Mouse (Mus musculus) forebrain, embryonic 11.5 days (tissue): ENCODE measurements around the gene Synj1. TPM values are rescaled to one million over a fixed set of nuclear protein-coding genes. Genes with fewer than 3 reads are reported as not detected.

Experiments
- ATAC-seq: fragments of 200-750 bp; cut with Nextera tagmentation; replicated peaks from 2 replicates; pipeline ENCODE4 v1.8.0; 2017; ENCODE audit warnings: moderate TSS enrichment; ENCODE audit not compliant: low FRiP score
- DNase-seq: peaks from one replicate; pipeline ENCODE4 v3.0.0-alpha.2; 2017; ENCODE audit warnings: low spot score
- H3K27ac ChIP-seq: fragments of 300-500 bp; sonication (generic); 2 replicates; pipeline ENCODE4 v1.5.1; 2014; ENCODE audit warnings: low read depth, low read length
- H3K27me3 ChIP-seq: fragments of 300-500 bp; sonication (generic); 2 replicates; pipeline ENCODE4 v1.6.1; 2014; ENCODE audit warnings: mild to moderate bottlenecking, low read length, mixed read lengths; ENCODE audit not compliant: control insufficient read depth, insufficient read depth
- H3K36me3 ChIP-seq: fragments of 300-500 bp; sonication (generic); 2 replicates; pipeline ENCODE4 v1.6.1; 2014; ENCODE audit warnings: mild to moderate bottlenecking, low read length, moderate library complexity, mixed read lengths; ENCODE audit not compliant: control insufficient read depth, insufficient read depth
- H3K4me1 ChIP-seq: fragments of 300-500 bp; sonication (generic); replicated peaks from 2 replicates; pipeline ENCODE4 v1.6.1; 2014; ENCODE audit warnings: low read length, mixed read lengths; ENCODE audit not compliant: control insufficient read depth, insufficient read depth
- H3K4me2 ChIP-seq: fragments of 300-500 bp; sonication (generic); 2 replicates; pipeline ENCODE4 v1.6.1; 2014; ENCODE audit warnings: low read depth, mild to moderate bottlenecking, low read length, moderate library complexity, mixed read lengths; ENCODE audit not compliant: severe bottlenecking
- H3K4me3 ChIP-seq: fragments of 300-500 bp; sonication (generic); 2 replicates; pipeline ENCODE4 v1.5.1; 2014; ENCODE audit warnings: low read depth, low read length
- H3K9ac ChIP-seq: fragments of 300-500 bp; sonication (generic); 2 replicates; pipeline ENCODE4 v1.6.1; 2014; ENCODE audit warnings: low read length
- H3K9me3 ChIP-seq: fragments of 300-500 bp; sonication (generic); 2 replicates; pipeline ENCODE4 v1.6.1; 2016; ENCODE audit warnings: low read length, mixed read lengths; ENCODE audit not compliant: control insufficient read depth
- WGBS: fragments of 180-500 bp; shearing (Covaris S2); extraction: QIAGEN DNeasy Blood & Tissue Kit; methylation state at CpG from one replicate; pipeline ENCODE4 v1.1.7; 2014; 5-methylcytosine and 5-hydroxymethylcytosine counted together
- polyA plus RNA-seq: library from polyadenylated mRNA; unstranded; fragments of >200 nt; fragmentation: Nextera tagmentation; extraction: Ambion mirVana; gene quantifications from 2 replicates; pipeline ENCODE4 v1.2.1, GENCODE M21; 2014

Gene Synj1
- polyA plus RNA-seq = 25.2 and 26.1 TPM in 2 replicates

GRCm38 (mm10) chr16:91011021-91011683 is at the start of gene Synj1:
Gene Synj1, minus strand, starts transcription at chr16:91011308.
- H3K27ac ChIP-seq = peak within 1 kb of the TSS; percentile 69
- H3K4me1 ChIP-seq = no peaks in the 10 kb centered on the region; the same call in 1 of the 2 replicates
- no peaks in the 10 kb centered on the region for H3K9me3 ChIP-seq
- peak within 1 kb of the TSS; percentile 91 for H3K4me3 ChIP-seq
- DNase-seq (peak; percentile 95), ATAC-seq (peak; percentile 95)
- under 1% methylated on average over 58 of the region's 66 CpGs for WGBS
- peak within 1 kb of the TSS; percentile 72 for H3K4me2 ChIP-seq
- no peaks in the 10 kb centered on the region; the same call in 1 of the 2 replicates for H3K36me3 ChIP-seq
- H3K27me3 ChIP-seq = no peaks in the 10 kb centered on the region
- H3K9ac ChIP-seq = peak within 1 kb of the TSS; percentile 82

GRCm38 (mm10) chr16:91057741-91058140 is 46.6 kb upstream of the Synj1 start:
- peak; percentile 43 for DNase-seq
- Histone ChIP-seq H3K4me3 (no peak overlapping the region), H3K9ac (no peak overlapping the region), H3K27ac (no peak overlapping the region), H3K36me3 (no peaks in the 10 kb centered on the region), H3K9me3 (no peaks in the 10 kb centered on the region), H3K27me3 (no peaks in the 10 kb centered on the region), H3K4me2 (no peak overlapping the region), H3K4me1 (no peaks in the 10 kb centered on the region)
- no peak for ATAC-seq
- 75% methylated on average over 6 of the region's 6 CpGs for WGBS

GRCm38 (mm10) chr16:91057261-91057660 is 46.2 kb upstream of the Synj1 start:
- Histone ChIP-seq H3K9ac (no peak overlapping the region), H3K36me3 (no peaks in the 10 kb centered on the region), H3K4me2 (no peak overlapping the region), H3K27me3 (no peaks in the 10 kb centered on the region), H3K4me3 (no peak overlapping the region), H3K9me3 (no peaks in the 10 kb centered on the region), H3K27ac (no peak overlapping the region), H3K4me1 (no peaks in the 10 kb centered on the region)
- DNase-seq (no peak), ATAC-seq (no peak)
- 92% methylated on average over 4 of the region's 4 CpGs for WGBS

- H3K27me3 ChIP-seq = no peaks in the 10 kb centered on the region
- no peak overlapping the region for H3K4me2 ChIP-seq
- 58% methylated on average over 16 of the region's 16 CpGs for WGBS
- H3K9ac ChIP-seq = no peak overlapping the region
- H3K36me3 ChIP-seq = no peaks in the 10 kb centered on the region
- DNase-seq (peak; percentile 43), ATAC-seq (no peak)
- H3K27ac ChIP-seq = no peak overlapping the region
- no peaks in the 10 kb centered on the region for H3K9me3 ChIP-seq
- H3K4me3 ChIP-seq = no peak overlapping the region
- H3K4me1 ChIP-seq = no peaks in the 10 kb centered on the region
These were observed 45.1 kb upstream of the Synj1 start for GRCm38 (mm10) chr16:91056043-91056821.

GRCm38 (mm10) chr16:91055150-91055549 is 44.0 kb upstream of the Synj1 start:
- Histone ChIP-seq H3K9me3 (no peaks in the 10 kb centered on the region), H3K27ac (no peak overlapping the region), H3K36me3 (no peaks in the 10 kb centered on the region), H3K27me3 (no peaks in the 10 kb centered on the region), H3K4me3 (no peak overlapping the region), H3K9ac (no peak overlapping the region), H3K4me1 (no peaks in the 10 kb centered on the region), H3K4me2 (no peak overlapping the region)
- DNase-seq = no peak
- no peak for ATAC-seq
- 87% methylated on average over 5 of the region's 5 CpGs for WGBS

GRCm38 (mm10) chr16:91053599-91053998 is 42.5 kb upstream of the Synj1 start:
- 61% methylated on average over 8 of the region's 8 CpGs for WGBS
- Histone ChIP-seq H3K4me3 (no peak overlapping the region), H3K4me1 (no peaks in the 10 kb centered on the region), H3K4me2 (no peak overlapping the region), H3K36me3 (no peaks in the 10 kb centered on the region), H3K9me3 (no peaks in the 10 kb centered on the region), H3K9ac (no peak overlapping the region), H3K27me3 (no peaks in the 10 kb centered on the region), H3K27ac (no peak overlapping the region)
- no peak for ATAC-seq
- peak; percentile 39 for DNase-seq

GRCm38 (mm10) chr16:91045511-91045910 is 34.4 kb upstream of the Synj1 start:
- Histone ChIP-seq H3K4me2 (no peak overlapping the region; the same call in 1 of the 2 replicates), H3K4me3 (no peak overlapping the region), H3K4me1 (peaks cover 2% of the 10 kb centered on the region; the same call in 1 of the 2 replicates), H3K36me3 (no peaks in the 10 kb centered on the region), H3K27ac (no peak overlapping the region), H3K9me3 (no peaks in the 10 kb centered on the region), H3K27me3 (no peaks in the 10 kb centered on the region), H3K9ac (no peak overlapping the region)
- 58% methylated on average over 8 of the region's 8 CpGs for WGBS
- DNase-seq (peak; percentile 81), ATAC-seq (no peak)

GRCm38 (mm10) chr16:91044270-91045182 is 33.4 kb upstream of the Synj1 start, which contains the start of gene Paxbp1:
Gene Paxbp1, minus strand, starts transcription at chr16:91044543.
- ATAC-seq (peak; percentile 98), DNase-seq (peak; percentile 100)
- peak within 1 kb of the TSS; percentile 94 for H3K9ac ChIP-seq
- H3K27ac ChIP-seq = peak within 1 kb of the TSS; percentile 94
- peak within 1 kb of the TSS; percentile 98 for H3K4me3 ChIP-seq
- H3K4me1 ChIP-seq = peaks cover 2% of the 10 kb centered on the region; the same call in 1 of the 2 replicates
- H3K27me3 ChIP-seq = no peaks in the 10 kb centered on the region
- peak within 1 kb of the TSS; percentile 74 for H3K4me2 ChIP-seq
- 2% methylated on average over 70 of the region's 70 CpGs for WGBS
- no peaks in the 10 kb centered on the region for H3K9me3 ChIP-seq
- no peaks in the 10 kb centered on the region; the same call in 1 of the 2 replicates for H3K36me3 ChIP-seq
